Mouse (Mus musculus): ENCODE data around the gene Tle4.

- TF ChIP-seq CTCF (IDR thresholded peaks at IDR 0.05; ENCODE audit: low read depth, low read length) (no peak), POLR2A (IDR thresholded peaks at IDR 0.05; ENCODE audit: extremely low read depth, insufficient read depth, low read length) (no peak)
Measured at GRCm38 (mm10) chr19:14479711-14480110, 118.1 kb downstream of the Tle4 start.
